Mouse (Mus musculus): ENCODE data around the gene Cntrob.

Cntrob gene

DNA sequence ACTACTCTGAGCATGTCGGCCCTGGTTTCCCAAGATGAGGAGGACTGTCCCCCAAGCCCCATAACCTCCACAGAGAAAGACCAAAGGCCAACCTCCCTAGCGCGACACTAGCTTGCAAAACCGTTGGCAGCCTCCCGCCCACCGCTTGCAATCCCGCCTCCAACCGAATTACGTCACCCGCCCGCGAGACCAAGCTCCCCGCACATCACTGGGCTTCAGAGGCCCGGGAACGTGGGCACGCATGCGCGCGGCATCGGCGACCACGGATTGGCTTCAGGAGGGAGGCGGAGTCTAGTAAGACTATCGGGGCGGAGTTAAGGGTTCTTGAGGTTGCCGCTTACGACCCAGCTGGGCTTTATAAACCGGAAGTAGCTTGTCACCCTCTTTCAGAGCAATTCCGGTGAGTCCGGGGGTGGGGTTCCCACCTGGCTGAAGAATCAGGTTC, at the start of gene Cntrob, which contains the start of gene Trappc1:
TSS of gene Cntrob (minus strand) at position 109 of the 445 bp plus-strand sequence.
TSS of gene Trappc1 (plus strand) at position 314 of the 445 bp plus-strand sequence.
- peak; percentile 99 for DNase-seq (ENCODE audit: low spot score)

DNA sequence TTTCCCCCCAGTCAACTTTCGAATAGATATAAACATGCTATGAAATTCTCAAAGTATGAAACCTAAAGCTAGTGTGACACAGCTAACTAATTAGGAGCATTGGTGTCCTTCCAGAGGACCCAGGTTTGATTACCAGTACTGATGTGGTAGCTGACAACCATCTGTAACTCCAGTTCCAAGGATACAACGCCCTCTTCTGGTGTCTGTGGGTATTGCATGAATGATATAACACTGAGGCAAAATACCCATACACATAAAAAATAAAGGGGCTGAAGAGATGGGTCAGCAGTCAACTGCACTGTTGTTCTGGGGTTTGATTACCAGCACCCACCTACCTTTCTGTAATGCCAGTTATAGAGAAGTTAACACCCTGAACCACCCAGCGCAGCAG, 49.2 kb upstream of the Cntrob start:
- DNase-seq (ENCODE audit: low spot score) = no peak

DNA sequence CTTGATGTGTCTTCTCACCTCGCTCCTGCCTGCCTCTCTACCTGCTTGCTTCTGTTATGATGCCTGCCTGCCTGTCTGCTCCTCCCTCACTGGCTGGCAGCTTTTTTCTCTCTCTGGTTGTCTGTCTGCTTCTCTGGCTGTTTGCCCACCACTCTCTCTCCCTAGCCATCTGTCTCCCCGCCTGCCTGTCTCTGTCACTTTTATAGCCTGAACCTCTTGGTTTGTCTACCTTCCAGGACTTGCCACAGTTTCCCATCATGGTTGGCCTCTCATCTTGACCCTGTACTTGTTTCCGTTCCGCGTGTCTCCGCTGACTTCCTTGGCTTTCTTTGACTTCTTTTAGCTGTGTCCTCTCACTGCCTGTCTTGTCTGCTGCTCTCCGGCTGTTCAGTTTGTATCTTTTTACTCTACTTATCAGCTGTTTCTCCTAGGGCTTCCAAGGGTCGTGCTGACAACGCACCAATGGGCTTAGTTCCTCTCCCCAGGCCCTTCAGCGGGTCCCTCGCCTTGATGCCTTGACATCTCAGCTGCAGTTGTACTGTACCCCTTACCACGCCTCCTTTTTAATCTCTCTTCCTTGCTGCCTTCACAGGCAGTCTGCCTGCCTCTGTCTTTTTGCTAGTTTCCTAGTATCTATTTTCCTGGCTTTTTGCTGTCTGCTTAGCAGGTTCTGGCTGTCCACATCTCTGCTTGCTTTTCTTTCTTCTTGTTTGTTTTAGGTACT, 48.6 kb upstream of the Cntrob start:
- DNase-seq (ENCODE audit: low spot score) = no peak

- DNase-seq (ENCODE audit: low spot score) = no peak
These were observed 48.0 kb upstream of the Cntrob start for GRCm38 (mm10) chr11:69371601-69372000.

DNA sequence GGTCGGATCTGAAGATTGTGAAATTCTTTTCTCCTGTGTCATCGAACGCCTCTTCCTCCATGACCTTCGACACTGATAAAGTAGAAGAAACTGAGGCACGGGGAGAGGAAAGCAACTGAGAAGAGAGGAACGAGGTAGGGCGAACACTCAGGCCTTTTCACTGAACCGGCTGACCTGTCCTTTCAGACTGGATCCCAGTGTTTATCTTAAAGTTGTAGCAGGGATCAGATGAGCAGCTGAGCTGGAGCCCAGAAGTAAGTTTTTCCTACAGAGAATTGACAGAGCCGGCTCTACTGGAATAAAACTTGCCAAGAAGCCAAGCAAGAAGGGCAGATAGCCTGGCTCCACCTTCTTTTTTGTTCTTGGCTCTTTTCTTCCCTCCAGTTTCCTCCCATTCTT, 47.2 kb upstream of the Cntrob start:
- no peak for DNase-seq (ENCODE audit: low spot score)

DNA sequence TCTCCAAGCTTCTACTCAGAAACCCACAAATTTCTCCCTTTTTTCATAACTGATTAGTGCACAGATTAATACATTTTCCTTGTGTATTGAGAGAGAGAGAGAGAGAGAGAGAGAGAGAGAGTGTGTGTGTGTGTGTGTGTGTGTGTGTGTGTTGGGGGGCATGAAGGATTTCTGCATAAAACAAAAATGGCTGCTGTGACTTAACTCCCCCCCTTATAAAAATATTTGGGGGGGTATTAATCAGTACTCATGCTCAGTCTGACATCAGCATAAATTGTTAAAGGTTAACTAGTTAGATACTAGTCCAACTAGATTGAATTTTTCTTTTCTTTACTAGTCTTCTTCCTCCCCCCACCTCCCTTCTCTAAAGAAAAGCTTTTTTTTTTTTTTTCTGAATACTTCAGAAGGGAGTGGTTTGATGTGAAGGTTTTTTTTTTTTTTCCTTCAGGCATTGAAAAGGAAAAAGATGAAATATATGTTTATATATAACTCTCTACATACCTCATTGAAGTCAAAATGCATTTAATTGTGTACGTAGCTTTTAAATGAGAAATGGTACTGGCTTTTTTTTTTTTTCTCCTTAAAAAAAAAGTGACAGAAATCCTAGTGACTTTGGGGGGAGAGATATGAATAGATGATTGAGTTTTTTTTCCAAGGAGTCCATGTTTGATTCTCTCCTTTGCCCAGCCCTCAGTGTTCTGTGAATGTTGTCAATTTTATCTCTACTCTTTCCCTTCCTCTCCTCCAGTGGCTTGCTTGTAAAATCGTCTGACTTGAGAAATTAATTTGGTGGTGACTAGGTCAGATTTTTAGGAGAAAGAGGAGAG, 46.6 kb upstream of the Cntrob start:
- no peak for DNase-seq (ENCODE audit: low spot score)

- no peak for DNase-seq (ENCODE audit: low spot score)
These were observed 45.8 kb upstream of the Cntrob start, which contains the start of gene Chd3 for GRCm38 (mm10) chr11:69369215-69369989. Gene Chd3, minus strand, starts transcription at chr11:69369406.

DNA sequence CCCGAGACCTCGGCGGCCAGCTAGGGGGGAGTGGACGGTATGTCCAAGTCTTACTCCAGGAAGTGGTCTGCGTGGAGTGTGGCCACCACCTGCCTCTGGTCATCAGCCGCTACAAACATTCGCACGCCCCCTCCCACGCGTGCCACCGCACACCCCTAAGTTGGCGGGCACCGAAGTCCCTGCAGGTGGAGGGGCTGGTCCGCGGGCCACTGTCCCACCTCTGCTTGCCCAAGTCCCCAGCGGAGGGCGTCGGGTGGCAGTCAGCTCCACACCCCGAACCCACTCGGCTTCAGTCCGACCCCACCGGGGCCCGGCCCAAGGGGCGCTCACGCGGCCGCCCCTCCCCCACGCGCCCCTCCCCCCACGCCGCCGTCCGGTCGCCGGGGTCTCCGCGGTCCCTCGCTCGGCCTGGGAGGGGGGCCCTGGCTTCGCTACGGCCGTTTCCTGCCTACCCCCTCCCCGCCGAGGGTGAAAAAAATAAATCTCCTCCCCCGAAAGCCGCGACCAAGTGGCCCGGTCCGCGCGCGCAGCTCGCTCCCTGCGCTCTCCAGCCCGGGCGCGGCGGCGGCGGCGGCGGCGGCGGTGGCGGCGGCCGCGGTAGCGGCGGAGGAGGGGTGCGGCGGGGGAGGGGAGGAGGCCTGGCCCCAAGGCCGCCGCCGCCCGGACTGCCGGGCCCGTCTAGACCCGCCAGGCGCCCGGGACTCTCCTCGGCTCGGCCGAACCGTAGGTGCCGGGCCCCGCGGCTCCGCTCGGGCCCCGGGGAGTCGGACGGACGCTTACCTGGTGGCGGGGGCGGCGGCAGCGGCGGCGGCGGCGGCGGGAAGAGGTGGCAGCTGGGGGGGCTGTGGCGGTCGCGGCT, 45.0 kb upstream of the Cntrob start:
- DNase-seq (ENCODE audit: low spot score) = no peak

GRCm38 (mm10) chr11:69367616-69368355, 44.2 kb upstream of the Cntrob start:
- DNase-seq (ENCODE audit: low spot score) = no peak

DNA sequence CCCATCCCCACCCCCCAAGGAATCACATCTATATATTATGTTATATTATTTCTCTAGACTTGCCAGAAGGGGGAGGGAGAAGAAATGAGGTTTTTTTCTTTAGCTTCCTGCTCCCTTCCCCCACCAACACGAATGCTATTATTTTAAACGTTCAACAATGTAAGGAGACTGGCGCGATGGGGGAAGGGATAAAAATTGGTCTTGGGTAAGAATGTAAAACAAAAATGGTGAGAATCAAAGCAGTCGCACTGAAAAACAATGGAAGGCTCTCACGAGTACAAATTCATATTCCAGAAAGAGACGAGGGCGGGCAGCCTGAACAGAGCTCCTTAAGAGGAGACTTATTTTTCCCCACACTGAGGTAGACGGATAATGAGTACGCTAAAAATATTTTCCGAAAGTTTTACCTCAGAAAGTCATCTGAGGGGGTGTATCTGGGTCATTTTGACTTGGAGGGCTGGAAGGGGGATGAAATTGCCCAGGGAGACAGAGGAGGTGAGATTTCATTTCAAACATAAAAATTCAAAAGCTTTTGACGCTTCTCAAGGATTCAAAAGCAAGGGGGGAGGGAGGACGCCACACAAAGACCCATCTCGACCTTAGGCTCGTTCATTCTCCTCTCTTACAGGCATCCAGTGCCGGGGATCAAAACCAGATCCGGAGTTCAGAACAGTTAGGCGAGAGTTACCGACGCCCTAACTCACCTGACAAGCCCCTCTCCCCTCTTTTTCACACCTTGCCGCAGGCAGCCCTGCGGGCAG, 43.5 kb upstream of the Cntrob start:
- no peak for DNase-seq (ENCODE audit: low spot score)

DNA sequence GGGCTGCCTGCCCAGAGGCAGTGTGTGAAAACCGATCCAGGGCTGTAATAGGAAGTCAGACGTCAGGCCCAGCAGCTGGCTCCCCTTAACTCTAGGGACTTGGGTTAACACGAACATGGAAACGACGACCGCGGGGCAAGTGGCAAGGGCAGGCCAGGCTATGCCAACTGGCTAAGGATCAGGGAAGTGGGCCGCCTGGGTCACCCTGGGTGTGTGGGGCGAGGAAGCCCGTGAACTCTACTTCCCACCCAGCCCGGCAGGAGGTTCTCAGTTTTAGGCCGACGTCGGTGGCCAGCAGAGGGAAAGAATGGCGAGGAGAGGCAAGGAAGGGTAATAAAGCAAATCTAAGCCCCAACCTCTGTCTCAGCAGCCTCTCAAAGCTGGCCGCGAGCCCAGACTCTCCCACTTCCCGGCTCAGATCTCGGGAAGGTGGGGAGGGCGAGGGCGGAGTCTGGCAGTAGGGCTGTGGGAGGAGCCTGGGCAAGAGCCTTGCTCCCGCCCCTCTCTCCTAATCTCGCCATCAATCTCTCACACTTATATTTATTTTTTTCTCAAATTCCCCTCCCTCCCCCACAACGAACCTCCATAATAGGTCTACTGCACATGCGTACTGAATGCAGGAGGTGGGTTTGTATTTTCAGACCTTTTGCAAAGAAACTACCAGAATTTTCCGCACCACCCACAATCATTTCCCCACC, 42.7 kb upstream of the Cntrob start:
- peak; percentile 95 for DNase-seq (ENCODE audit: low spot score)

- DNase-seq (ENCODE audit: low spot score) = no peak
These were observed 42.1 kb upstream of the Cntrob start for GRCm38 (mm10) chr11:69365722-69366121.

DNA sequence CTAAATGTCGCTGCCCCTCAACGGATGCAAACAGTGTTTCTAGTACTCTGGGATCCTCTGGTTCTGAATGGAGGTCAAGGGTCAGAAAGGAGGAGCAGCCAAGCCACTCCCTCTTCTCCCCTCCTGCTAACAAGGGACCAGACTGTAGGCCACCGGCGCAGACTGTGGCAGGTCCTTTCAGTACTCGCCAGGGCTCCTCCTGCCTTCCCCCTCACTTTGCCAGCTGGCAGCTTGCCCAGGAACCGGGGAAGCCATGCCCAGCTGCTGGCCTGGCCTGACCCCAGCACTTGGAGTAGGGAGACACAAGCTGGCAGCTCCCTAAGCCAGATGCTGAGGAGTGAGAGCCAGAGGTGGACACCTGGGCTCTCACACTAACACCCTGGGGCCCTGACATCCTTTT, 41.3 kb upstream of the Cntrob start:
- DNase-seq (ENCODE audit: low spot score) = peak; percentile 96

GRCm38 (mm10) chr11:69364376-69364775, 40.8 kb upstream of the Cntrob start:
- no peak for DNase-seq (ENCODE audit: low spot score)

DNA sequence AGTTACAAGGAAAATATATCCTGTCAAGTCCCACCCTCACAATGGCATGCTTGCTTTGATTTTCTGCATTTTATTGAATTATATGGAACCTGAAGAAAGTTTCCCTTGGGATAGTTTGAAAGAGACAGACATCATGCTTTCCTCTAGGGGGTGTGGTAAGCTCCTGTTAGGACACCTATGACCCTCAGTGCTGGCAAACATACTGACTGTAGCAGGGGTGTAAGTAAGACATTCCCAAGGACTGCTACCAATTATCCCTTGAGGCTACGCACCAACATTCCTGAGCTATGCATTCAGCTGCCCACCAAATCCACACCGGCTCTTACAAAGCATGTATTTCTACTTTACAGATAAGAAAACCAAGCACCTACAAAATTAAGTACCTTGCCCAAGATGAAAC, 38.9 kb upstream of the Cntrob start:
- DNase-seq (ENCODE audit: low spot score) = no peak

DNA sequence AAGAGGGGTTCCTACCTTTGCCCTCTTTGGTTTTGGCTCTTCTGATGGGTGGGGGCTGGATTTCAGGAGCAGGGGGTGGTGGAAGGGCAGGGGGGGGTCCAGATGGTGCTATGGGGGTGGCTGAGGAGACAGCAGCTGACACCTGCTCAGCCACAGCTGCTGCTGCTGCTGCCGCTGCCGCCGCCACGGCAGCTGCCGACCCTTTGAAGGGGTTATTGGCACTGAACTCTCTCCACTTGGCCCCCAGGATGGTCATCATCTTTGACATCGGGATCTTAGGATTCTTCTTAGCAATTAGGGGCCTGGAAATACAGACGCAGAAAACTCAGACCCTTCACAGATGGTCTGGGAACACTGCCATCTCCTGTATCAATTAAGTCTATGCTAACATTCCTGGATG, 38.4 kb upstream of the Cntrob start:
- no peak for DNase-seq (ENCODE audit: low spot score)

DNA sequence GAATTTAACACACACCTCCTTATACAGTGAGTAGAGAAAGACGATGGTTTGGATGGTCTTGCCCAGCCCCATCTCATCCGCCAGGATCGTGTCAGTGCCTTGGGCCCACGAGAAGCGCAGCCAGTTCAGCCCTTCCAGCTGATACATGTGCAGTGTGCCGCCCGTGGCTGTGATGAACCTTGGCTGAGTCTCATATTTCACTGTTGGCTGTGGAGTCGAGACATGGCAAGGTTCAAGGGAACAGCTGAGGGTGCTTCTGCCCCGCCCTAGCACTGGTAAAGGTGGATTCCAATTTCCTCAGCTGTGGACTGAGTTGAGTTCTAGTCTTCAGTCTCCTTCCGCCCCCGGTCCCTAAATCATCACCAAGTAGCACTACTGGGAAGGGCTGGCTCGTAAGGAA, 34.1 kb upstream of the Cntrob start:
- no peak for DNase-seq (ENCODE audit: low spot score)

GRCm38 (mm10) chr11:69356544-69356943, 33.0 kb upstream of the Cntrob start:
- DNase-seq (ENCODE audit: low spot score) = no peak

GRCm38 (mm10) chr11:69346441-69346840, 22.9 kb upstream of the Cntrob start:
- no peak for DNase-seq (ENCODE audit: low spot score)
